Mouse (Mus musculus): ENCODE results near the gene Slc38a9. TPM values are rescaled to one million over a fixed set of nuclear protein-coding genes. Genes with fewer than 3 reads are reported as not detected.

Slc38a9 gene
- polyA plus RNA-seq, 1 experiment from 2014 or later, result 19.0 TPM

DNA sequence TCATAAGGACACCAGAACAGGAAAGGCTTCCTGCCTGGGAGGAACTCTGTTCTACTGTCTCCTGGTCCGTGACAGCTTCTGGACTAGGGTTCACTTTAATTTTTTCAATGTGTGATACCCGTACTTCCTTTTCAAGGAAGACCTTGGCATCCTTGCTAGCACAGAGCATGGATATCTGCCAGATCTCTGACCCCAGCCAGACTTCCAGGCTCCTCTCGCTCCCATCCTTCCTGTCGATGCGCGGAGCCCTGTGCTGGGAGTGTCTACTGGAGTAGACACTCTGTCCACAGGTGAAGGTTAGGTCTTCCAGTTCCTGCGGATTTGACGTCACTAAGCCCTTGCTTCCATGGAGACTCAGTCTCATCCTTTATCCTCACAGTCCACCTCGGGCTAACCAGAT is 93.0 kb downstream of the Slc38a9 start:
- H3K4me1 ChIP-seq (replicated peaks; ENCODE audit: control insufficient read depth, insufficient read depth, low read length), result peaks cover 6% of the 10 kb centered on the region; the same call in 1 of the 2 replicates
- DNase-seq (ENCODE audit: low spot score) (no peak), ATAC-seq (replicated peaks; ENCODE audit: low FRiP score) (no peak)
- no peaks in the 10 kb centered on the region for H3K27me3 ChIP-seq (ENCODE audit: control insufficient read depth, insufficient read depth, low read length)
- 87% methylated on average over 9 of the region's 9 CpGs for WGBS
- H3K9ac ChIP-seq (ENCODE audit: low read length), result no peak overlapping the region
- H3K9me3 ChIP-seq (ENCODE audit: control insufficient read depth, low read length), result no peaks in the 10 kb centered on the region
- no peak overlapping the region for H3K27ac ChIP-seq (ENCODE audit: low read depth, low read length)
- H3K36me3 ChIP-seq (ENCODE audit: control insufficient read depth, insufficient read depth, low read length), result no peaks in the 10 kb centered on the region
- no peak overlapping the region for H3K4me2 ChIP-seq (ENCODE audit: low read depth, low read length, severe bottlenecking)
- no peak overlapping the region for H3K4me3 ChIP-seq (ENCODE audit: low read depth, low read length)

- 64% methylated on average over 4 of the region's 4 CpGs for WGBS
- H3K9ac ChIP-seq (ENCODE audit: low read length), result no peak overlapping the region
- DNase-seq (ENCODE audit: low spot score) (no peak), ATAC-seq (replicated peaks; ENCODE audit: low FRiP score) (no peak)
- no peak overlapping the region for H3K27ac ChIP-seq (ENCODE audit: low read depth, low read length)
- H3K4me3 ChIP-seq (ENCODE audit: low read depth, low read length), result no peak overlapping the region
- no peaks in the 10 kb centered on the region for H3K27me3 ChIP-seq (ENCODE audit: control insufficient read depth, insufficient read depth, low read length)
- H3K4me1 ChIP-seq (replicated peaks; ENCODE audit: control insufficient read depth, insufficient read depth, low read length), result peaks cover 6% of the 10 kb centered on the region; the same call in 1 of the 2 replicates
- no peak overlapping the region for H3K4me2 ChIP-seq (ENCODE audit: low read depth, low read length, severe bottlenecking)
- H3K36me3 ChIP-seq (ENCODE audit: control insufficient read depth, insufficient read depth, low read length), result no peaks in the 10 kb centered on the region
- H3K9me3 ChIP-seq (ENCODE audit: control insufficient read depth, low read length), result no peaks in the 10 kb centered on the region
Observed at GRCm38 (mm10) chr13:112754871-112755270, 94.3 kb downstream of the Slc38a9 start.

DNA sequence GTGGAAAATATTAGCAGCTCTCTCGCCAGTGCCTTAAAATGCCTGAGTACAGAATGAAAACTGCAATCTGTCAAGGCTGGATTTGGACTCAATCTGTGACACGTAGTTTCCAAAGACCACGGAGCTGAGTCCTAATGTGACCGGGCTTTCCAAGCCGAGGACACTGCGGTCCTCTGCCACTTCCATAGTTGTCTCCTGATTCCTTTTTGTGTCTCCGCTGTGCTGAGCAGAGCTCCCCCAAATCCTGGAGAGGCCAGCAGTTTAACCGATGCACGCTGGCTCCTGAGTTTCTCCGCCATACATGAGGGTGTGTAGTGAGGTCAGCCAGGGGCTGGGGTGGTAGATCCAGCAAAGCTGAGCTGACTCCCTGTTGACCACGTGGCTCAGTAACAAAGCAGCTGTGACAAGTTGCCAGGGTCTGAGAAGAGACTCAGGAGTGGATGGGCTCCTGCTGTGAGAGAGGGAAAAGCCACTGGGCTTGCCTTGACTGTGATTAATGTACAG is 95.0 kb downstream of the Slc38a9 start:
- no peak for ATAC-seq (replicated peaks; ENCODE audit: low FRiP score)
- no peaks in the 10 kb centered on the region for H3K36me3 ChIP-seq (ENCODE audit: control insufficient read depth, insufficient read depth, low read length)
- no peaks in the 10 kb centered on the region for H3K27me3 ChIP-seq (ENCODE audit: control insufficient read depth, insufficient read depth, low read length)
- H3K4me3 ChIP-seq (ENCODE audit: low read depth, low read length), result no peak overlapping the region
- 67% methylated on average over 11 of the region's 11 CpGs for WGBS
- no peak overlapping the region for H3K4me2 ChIP-seq (ENCODE audit: low read depth, low read length, severe bottlenecking)
- H3K9ac ChIP-seq (ENCODE audit: low read length), result no peak overlapping the region
- no peak overlapping the region for H3K27ac ChIP-seq (ENCODE audit: low read depth, low read length)
- no peaks in the 10 kb centered on the region for H3K9me3 ChIP-seq (ENCODE audit: control insufficient read depth, low read length)
- no peak for DNase-seq (ENCODE audit: low spot score)
- H3K4me1 ChIP-seq (replicated peaks; ENCODE audit: control insufficient read depth, insufficient read depth, low read length), result peaks cover 6% of the 10 kb centered on the region; the same call in 1 of the 2 replicates

DNA sequence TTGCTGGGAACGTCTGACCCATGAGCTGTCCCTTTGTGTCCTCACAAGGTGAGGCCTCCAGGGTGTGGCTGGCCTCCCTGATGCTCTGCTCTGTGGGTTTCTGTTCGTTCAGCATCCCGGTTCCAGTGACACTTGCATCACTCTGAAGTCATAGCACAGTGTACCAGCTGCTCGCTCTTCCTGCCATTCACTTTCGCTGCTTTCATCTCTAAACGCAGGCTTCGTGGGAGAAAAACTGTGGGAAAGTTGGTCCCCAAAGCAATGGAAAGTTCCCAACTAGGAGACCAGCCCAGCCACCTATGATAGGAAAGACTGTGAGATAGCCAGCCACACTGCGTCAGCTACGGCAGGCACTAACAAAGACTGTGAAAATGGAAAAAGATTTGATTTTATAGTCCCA is 96.8 kb downstream of the Slc38a9 start:
- H3K4me1 ChIP-seq (replicated peaks; ENCODE audit: control insufficient read depth, insufficient read depth, low read length), result no peaks in the 10 kb centered on the region
- H3K27ac ChIP-seq (ENCODE audit: low read depth, low read length), result no peak overlapping the region
- WGBS, result 91% methylated on average over 9 of the region's 9 CpGs
- no peak overlapping the region for H3K4me3 ChIP-seq (ENCODE audit: low read depth, low read length)
- no peak overlapping the region for H3K9ac ChIP-seq (ENCODE audit: low read length)
- no peaks in the 10 kb centered on the region for H3K36me3 ChIP-seq (ENCODE audit: control insufficient read depth, insufficient read depth, low read length)
- no peak overlapping the region for H3K4me2 ChIP-seq (ENCODE audit: low read depth, low read length, severe bottlenecking)
- H3K9me3 ChIP-seq (ENCODE audit: control insufficient read depth, low read length), result no peaks in the 10 kb centered on the region
- DNase-seq (ENCODE audit: low spot score), result no peak
- no peaks in the 10 kb centered on the region for H3K27me3 ChIP-seq (ENCODE audit: control insufficient read depth, insufficient read depth, low read length)
- ATAC-seq (replicated peaks; ENCODE audit: low FRiP score), result no peak

GRCm38 (mm10) chr13:112758546-112759090 is 98.1 kb downstream of the Slc38a9 start:
- WGBS, result 89% methylated on average over 6 of the region's 6 CpGs
- H3K9me3 ChIP-seq (ENCODE audit: control insufficient read depth, low read length), result no peaks in the 10 kb centered on the region
- H3K27ac ChIP-seq (ENCODE audit: low read depth, low read length), result no peak overlapping the region
- H3K4me1 ChIP-seq (replicated peaks; ENCODE audit: control insufficient read depth, insufficient read depth, low read length), result no peaks in the 10 kb centered on the region
- no peak overlapping the region for H3K9ac ChIP-seq (ENCODE audit: low read length)
- no peaks in the 10 kb centered on the region for H3K27me3 ChIP-seq (ENCODE audit: control insufficient read depth, insufficient read depth, low read length)
- H3K4me2 ChIP-seq (ENCODE audit: low read depth, low read length, severe bottlenecking), result no peak overlapping the region
- H3K4me3 ChIP-seq (ENCODE audit: low read depth, low read length), result no peak overlapping the region
- no peaks in the 10 kb centered on the region for H3K36me3 ChIP-seq (ENCODE audit: control insufficient read depth, insufficient read depth, low read length)
- ATAC-seq (replicated peaks; ENCODE audit: low FRiP score) (no peak), DNase-seq (ENCODE audit: low spot score) (no peak)

- no peak overlapping the region for H3K4me3 ChIP-seq (ENCODE audit: low read depth, low read length)
- DNase-seq (ENCODE audit: low spot score), result no peak
- no peaks in the 10 kb centered on the region for H3K9me3 ChIP-seq (ENCODE audit: control insufficient read depth, low read length)
- H3K4me1 ChIP-seq (replicated peaks; ENCODE audit: control insufficient read depth, insufficient read depth, low read length), result no peaks in the 10 kb centered on the region
- no peaks in the 10 kb centered on the region for H3K36me3 ChIP-seq (ENCODE audit: control insufficient read depth, insufficient read depth, low read length)
- no peak overlapping the region for H3K9ac ChIP-seq (ENCODE audit: low read length)
- H3K4me2 ChIP-seq (ENCODE audit: low read depth, low read length, severe bottlenecking), result no peak overlapping the region
- H3K27ac ChIP-seq (ENCODE audit: low read depth, low read length), result no peak overlapping the region
- WGBS, result 82% methylated on average over 9 of the region's 9 CpGs
- no peaks in the 10 kb centered on the region for H3K27me3 ChIP-seq (ENCODE audit: control insufficient read depth, insufficient read depth, low read length)
- no peak for ATAC-seq (replicated peaks; ENCODE audit: low FRiP score)
Observed at GRCm38 (mm10) chr13:112759364-112759763, 98.8 kb downstream of the Slc38a9 start.

DNA sequence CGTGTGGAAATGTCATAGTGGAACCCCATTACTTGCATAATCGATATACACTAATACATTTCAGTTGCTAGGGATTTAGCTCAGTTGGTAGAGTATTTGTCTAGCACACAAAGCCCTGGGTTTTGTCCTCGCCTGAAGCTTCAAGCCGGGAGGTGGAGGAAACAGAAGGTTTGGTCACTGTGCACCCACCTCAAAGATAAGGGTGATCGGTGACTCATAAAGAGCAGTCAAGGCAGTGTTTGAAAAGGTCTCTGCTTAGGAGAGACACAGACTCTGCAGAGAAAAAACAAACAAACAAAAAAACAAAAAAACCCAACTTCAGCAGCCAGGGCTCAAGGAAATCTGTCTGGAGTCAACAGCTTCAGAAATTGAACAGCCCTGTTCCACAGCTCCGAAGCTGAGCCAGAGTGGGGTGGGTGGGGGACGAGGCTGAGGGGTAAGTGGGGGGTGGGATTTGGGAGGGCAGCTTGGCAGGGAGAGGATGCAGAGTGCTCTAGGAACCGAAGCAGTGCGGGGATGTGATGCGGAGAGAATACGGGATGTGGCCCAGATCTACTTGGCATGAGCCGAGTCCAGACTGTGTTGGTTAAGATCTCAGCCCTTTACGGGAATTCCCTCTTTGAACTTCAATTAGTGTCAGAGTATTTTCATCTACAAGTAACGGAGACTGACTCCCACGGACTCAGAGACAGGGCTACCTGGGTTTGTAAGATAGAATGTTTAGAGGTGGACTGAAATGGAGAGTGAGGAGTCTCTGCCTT is 99.4 kb downstream of the Slc38a9 start:
- Histone ChIP-seq H3K36me3 (ENCODE audit: control insufficient read depth, insufficient read depth, low read length) (no peaks in the 10 kb centered on the region), H3K4me1 (replicated peaks; ENCODE audit: control insufficient read depth, insufficient read depth, low read length) (no peaks in the 10 kb centered on the region), H3K4me2 (ENCODE audit: low read depth, low read length, severe bottlenecking) (no peak overlapping the region), H3K9ac (ENCODE audit: low read length) (no peak overlapping the region), H3K9me3 (ENCODE audit: control insufficient read depth, low read length) (no peaks in the 10 kb centered on the region), H3K4me3 (ENCODE audit: low read depth, low read length) (no peak overlapping the region), H3K27ac (ENCODE audit: low read depth, low read length) (no peak overlapping the region), H3K27me3 (ENCODE audit: control insufficient read depth, insufficient read depth, low read length) (no peaks in the 10 kb centered on the region)
- DNase-seq (ENCODE audit: low spot score) (no peak), ATAC-seq (replicated peaks; ENCODE audit: low FRiP score) (no peak)
- WGBS, result 82% methylated on average over 15 of the region's 15 CpGs

- Histone ChIP-seq H3K9me3 (ENCODE audit: control insufficient read depth, low read length) (no peaks in the 10 kb centered on the region), H3K4me2 (ENCODE audit: low read depth, low read length, severe bottlenecking) (no peak overlapping the region), H3K4me1 (replicated peaks; ENCODE audit: control insufficient read depth, insufficient read depth, low read length) (no peaks in the 10 kb centered on the region), H3K9ac (ENCODE audit: low read length) (no peak overlapping the region), H3K27me3 (ENCODE audit: control insufficient read depth, insufficient read depth, low read length) (no peaks in the 10 kb centered on the region), H3K27ac (ENCODE audit: low read depth, low read length) (no peak overlapping the region), H3K4me3 (ENCODE audit: low read depth, low read length) (no peak overlapping the region), H3K36me3 (ENCODE audit: control insufficient read depth, insufficient read depth, low read length) (no peaks in the 10 kb centered on the region)
- WGBS, result 47% methylated on average over 1 of the region's 1 CpGs
- ATAC-seq (replicated peaks; ENCODE audit: low FRiP score), result no peak
- DNase-seq (ENCODE audit: low spot score), result no peak
Observed at GRCm38 (mm10) chr13:112760538-112760881, 100.0 kb downstream of the Slc38a9 start.

DNA sequence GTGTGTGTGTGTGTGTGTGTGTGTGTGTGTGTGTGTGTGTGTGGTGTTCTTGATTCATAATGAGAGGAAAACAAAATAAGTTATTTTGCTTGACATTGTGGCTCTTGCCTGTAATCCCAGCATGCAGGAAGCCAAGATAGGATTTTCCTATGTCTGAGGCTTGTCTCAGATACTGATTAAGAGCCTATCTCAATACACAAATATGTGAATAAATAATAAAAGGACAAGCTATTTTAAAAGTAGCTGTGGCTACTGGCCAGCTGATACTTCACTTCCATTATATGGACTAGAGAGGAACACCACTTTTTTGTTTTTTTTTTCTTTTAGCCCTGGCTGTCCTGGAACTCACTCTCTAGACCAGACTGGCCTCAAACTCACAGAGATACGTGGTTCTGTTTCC is 101.2 kb downstream of the Slc38a9 start:
- Histone ChIP-seq H3K27ac (ENCODE audit: low read depth, low read length) (no peak overlapping the region), H3K27me3 (ENCODE audit: control insufficient read depth, insufficient read depth, low read length) (no peaks in the 10 kb centered on the region), H3K36me3 (ENCODE audit: control insufficient read depth, insufficient read depth, low read length) (no peaks in the 10 kb centered on the region), H3K9me3 (ENCODE audit: control insufficient read depth, low read length) (no peaks in the 10 kb centered on the region; the same call in 1 of the 2 replicates), H3K4me1 (replicated peaks; ENCODE audit: control insufficient read depth, insufficient read depth, low read length) (no peaks in the 10 kb centered on the region), H3K4me2 (ENCODE audit: low read depth, low read length, severe bottlenecking) (no peak overlapping the region), H3K9ac (ENCODE audit: low read length) (no peak overlapping the region), H3K4me3 (ENCODE audit: low read depth, low read length) (no peak overlapping the region)
- ATAC-seq (replicated peaks; ENCODE audit: low FRiP score) (no peak), DNase-seq (ENCODE audit: low spot score) (no peak)
- WGBS, result 81% methylated on average over 1 of the region's 1 CpGs
